Mouse (Mus musculus): ENCODE results near the gene Wdr1. TPM values are rescaled to one million over a fixed set of nuclear protein-coding genes. Genes with fewer than 3 reads are reported as not detected.
"Not testable (repeated sequence)": the region's sequence is repeated elsewhere in the genome, so short reads cannot be mapped to it uniquely, and the experiment has no call there.

Gene Wdr1
- 222 and 245 TPM in 2 replicates for polyA plus RNA-seq (2015; fragmentation: Nextera tagmentation; extraction: Ambion mirVana)

DNA sequence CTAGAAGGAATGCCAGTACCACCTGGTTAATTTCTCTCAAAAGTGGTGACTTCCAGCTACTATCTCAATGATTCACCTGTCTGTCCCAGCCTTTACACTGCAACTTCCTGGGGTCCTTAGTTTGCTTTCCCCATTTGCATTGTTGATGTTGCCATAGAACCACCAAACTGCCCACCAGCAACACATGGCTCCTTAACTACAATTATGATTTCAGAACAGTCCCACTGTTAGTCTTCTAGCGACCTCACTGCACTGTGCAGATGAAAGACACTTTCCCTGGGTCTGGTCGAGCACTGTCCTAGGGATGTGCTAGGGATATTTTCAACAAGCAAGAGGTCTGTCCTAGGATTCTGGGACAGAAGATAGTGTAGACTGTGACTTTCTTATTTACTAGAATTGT is at the start of gene Wdr1:
Gene Wdr1 (minus strand): TSS at position 101 of the 400 bp plus-strand sequence.
- WGBS: 76% methylated on average over 2 of the region's 2 CpGs
- Histone ChIP-seq H3K36me3 (peaks cover 9% of the 10 kb centered on the region), H3K4me2 (peak within 1 kb of the TSS; percentile 83), H3K27ac (peak within 1 kb of the TSS; percentile 99), H3K4me3 (peak within 1 kb of the TSS; percentile 92), H3K27me3 (no peaks in the 10 kb centered on the region), H3K9ac (peak within 1 kb of the TSS; percentile 58), H3K4me1 (peaks cover 30% of the 10 kb centered on the region), H3K9me3 (no peaks in the 10 kb centered on the region)
- no peak for ATAC-seq (ENCODE audit: insufficient number of reproducible peaks, low FRiP score, low TSS enrichment, low read depth)

DNA sequence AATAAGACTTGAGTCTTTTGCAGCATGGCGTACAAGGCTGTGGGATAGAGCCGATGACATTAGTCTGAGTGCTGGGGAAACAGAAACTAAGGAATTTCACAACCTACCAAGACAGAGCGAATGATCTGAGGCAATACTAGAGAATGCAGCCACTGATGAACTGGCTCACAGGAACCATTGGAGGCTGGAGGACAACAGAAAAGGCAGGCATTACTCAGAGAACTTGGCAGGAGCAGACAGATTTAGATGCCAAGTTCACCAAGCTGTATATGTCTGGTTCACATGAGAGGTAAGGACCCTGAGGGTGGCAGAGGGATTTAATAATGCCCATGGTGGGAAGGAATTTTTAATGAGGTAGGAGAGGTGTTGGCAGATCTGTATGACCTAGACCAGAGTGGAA is 48.1 kb upstream of the Wdr1 start:
- 67% methylated on average over 3 of the region's 3 CpGs for WGBS
- ATAC-seq (ENCODE audit: insufficient number of reproducible peaks, low FRiP score, low TSS enrichment, low read depth): peak; percentile 54; the same call in 1 of the 2 replicates
- Histone ChIP-seq H3K9ac (no peak overlapping the region), H3K27ac (no peak overlapping the region), H3K4me3 (no peak overlapping the region), H3K9me3 (no peaks in the 10 kb centered on the region), H3K4me1 (0 out of 2 replicates have a peak, but pooled peaks cover 4% of the 10 kb centered on the region), H3K36me3 (no peaks in the 10 kb centered on the region), H3K4me2 (no peak overlapping the region), H3K27me3 (no peaks in the 10 kb centered on the region)

GRCm38 (mm10) chr5:38608219-38608618 is 45.2 kb upstream of the Wdr1 start:
- not testable (repeated sequence) for H3K36me3 ChIP-seq; H3K27ac ChIP-seq; H3K4me1 ChIP-seq; H3K9ac ChIP-seq; H3K4me3 ChIP-seq; H3K9me3 ChIP-seq; ATAC-seq (ENCODE audit: insufficient number of reproducible peaks, low FRiP score, low TSS enrichment, low read depth); H3K4me2 ChIP-seq; H3K27me3 ChIP-seq
- 87% methylated on average over 4 of the region's 4 CpGs for WGBS

- ATAC-seq (ENCODE audit: insufficient number of reproducible peaks, low FRiP score, low TSS enrichment, low read depth): no peak
- H3K4me2 ChIP-seq: peak overlapping the region; percentile 22; the same call in 1 of the 2 replicates
- 60% methylated on average over 11 of the region's 11 CpGs for WGBS
These were observed 35.8 kb upstream of the Wdr1 start for GRCm38 (mm10) chr5:38598647-38599304.

DNA sequence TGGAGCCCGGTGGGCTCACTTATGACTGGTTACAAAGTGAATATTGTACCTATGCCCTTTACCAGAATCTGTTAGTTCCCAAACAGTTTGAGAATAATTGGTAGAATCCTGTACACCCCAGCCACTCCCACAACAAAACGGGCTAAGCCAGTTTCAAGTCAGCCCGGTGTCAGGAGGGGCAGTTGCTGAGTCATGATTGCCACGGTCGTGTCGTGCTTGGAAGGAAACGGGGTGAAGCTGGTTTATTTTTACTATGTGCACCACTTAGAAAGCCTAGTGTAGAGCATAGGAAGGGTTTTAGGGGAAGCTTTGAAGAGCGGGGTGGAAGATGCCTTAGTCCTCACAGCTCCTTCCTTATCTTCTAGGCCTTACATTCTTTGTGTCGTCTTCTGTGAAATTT is 25.9 kb upstream of the Wdr1 start:
- H3K27me3 ChIP-seq: no peaks in the 10 kb centered on the region
- no peak overlapping the region for H3K9ac ChIP-seq
- no peaks in the 10 kb centered on the region for H3K9me3 ChIP-seq
- H3K4me1 ChIP-seq: no peaks in the 10 kb centered on the region
- no peak for ATAC-seq (ENCODE audit: insufficient number of reproducible peaks, low FRiP score, low TSS enrichment, low read depth)
- no peak overlapping the region for H3K4me2 ChIP-seq
- no peak overlapping the region for H3K4me3 ChIP-seq
- H3K36me3 ChIP-seq: no peaks in the 10 kb centered on the region
- WGBS: 61% methylated on average over 9 of the region's 9 CpGs
- no peak overlapping the region for H3K27ac ChIP-seq

More at GRCm38 (mm10) chr5:38598647-38599304, 35.8 kb upstream of the Wdr1 start:
- Histone ChIP-seq H3K9me3 (no peaks in the 10 kb centered on the region), H3K4me3 (peak overlapping the region; percentile 33), H3K4me1 (no peaks in the 10 kb centered on the region), H3K27ac (peak overlapping the region; percentile 57; the same call in 1 of the 2 replicates), H3K36me3 (no peaks in the 10 kb centered on the region), H3K9ac (no peak overlapping the region), H3K27me3 (no peaks in the 10 kb centered on the region)

- H3K4me2 ChIP-seq: no peak overlapping the region
- no peak overlapping the region for H3K9ac ChIP-seq
- H3K36me3 ChIP-seq: no peaks in the 10 kb centered on the region
- ATAC-seq (ENCODE audit: insufficient number of reproducible peaks, low FRiP score, low TSS enrichment, low read depth): no peak
- H3K9me3 ChIP-seq: no peaks in the 10 kb centered on the region
- no peak overlapping the region for H3K27ac ChIP-seq
- H3K4me3 ChIP-seq: no peak overlapping the region
- H3K27me3 ChIP-seq: no peaks in the 10 kb centered on the region
- 84% methylated on average over 2 of the region's 2 CpGs for WGBS
- no peaks in the 10 kb centered on the region for H3K4me1 ChIP-seq
These were observed 22.4 kb upstream of the Wdr1 start for GRCm38 (mm10) chr5:38585450-38585849.

DNA sequence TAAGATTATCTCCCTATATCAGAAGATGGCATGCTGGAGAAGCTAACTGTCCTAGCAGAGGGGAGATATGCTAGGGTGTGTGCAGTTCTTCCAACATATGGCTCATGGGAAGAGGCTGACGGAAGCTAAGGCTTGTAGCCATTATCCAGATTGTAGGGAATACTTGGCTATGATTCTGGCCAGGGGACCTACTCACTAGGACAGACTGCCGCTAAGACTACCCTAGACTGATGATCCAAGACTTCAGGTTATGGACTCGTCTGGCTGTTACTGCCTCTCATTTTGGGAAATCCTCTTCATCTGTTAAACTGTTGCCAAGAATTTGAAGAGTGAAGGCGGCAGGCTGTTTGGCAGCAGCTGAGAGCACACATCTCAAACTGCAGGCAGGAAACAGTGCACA is 20.0 kb upstream of the Wdr1 start:
- H3K9ac ChIP-seq: no peak overlapping the region
- ATAC-seq (ENCODE audit: insufficient number of reproducible peaks, low FRiP score, low TSS enrichment, low read depth): no peak
- no peak overlapping the region for H3K27ac ChIP-seq
- H3K4me2 ChIP-seq: no peak overlapping the region
- no peaks in the 10 kb centered on the region for H3K4me1 ChIP-seq
- no peaks in the 10 kb centered on the region for H3K27me3 ChIP-seq
- H3K36me3 ChIP-seq: no peaks in the 10 kb centered on the region
- H3K9me3 ChIP-seq: no peaks in the 10 kb centered on the region
- WGBS: 71% methylated on average over 4 of the region's 4 CpGs
- no peak overlapping the region for H3K4me3 ChIP-seq

GRCm38 (mm10) chr5:38580703-38581102 is 17.7 kb upstream of the Wdr1 start:
- Histone ChIP-seq H3K4me1 (no peaks in the 10 kb centered on the region), H3K4me2 (no peak overlapping the region), H3K9ac (no peak overlapping the region), H3K9me3 (no peaks in the 10 kb centered on the region), H3K4me3 (no peak overlapping the region), H3K27me3 (no peaks in the 10 kb centered on the region), H3K27ac (no peak overlapping the region), H3K36me3 (no peaks in the 10 kb centered on the region)
- ATAC-seq (ENCODE audit: insufficient number of reproducible peaks, low FRiP score, low TSS enrichment, low read depth): no peak
- WGBS: 26% methylated on average over 6 of the region's 6 CpGs

DNA sequence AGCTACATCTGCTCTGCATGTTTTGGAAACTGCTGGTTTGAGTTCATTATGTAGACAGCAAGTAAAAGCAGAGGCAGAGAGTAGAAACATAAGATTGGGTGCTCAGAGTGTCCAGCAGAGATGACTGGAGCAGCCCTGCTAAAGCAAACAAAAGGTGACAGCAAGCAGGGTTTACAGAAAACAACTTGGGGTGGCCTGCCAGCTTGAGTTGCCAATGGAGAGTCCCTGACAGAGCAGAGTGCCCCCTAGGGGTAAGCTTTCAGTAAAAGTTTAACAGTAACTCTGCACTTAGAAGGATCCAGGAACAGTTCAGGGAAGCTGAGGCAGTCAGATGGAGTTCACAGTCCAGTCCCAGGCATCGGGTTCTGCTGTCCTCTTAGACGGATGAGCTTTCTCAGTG is 7.9 kb upstream of the Wdr1 start:
- no peak overlapping the region for H3K4me3 ChIP-seq
- H3K4me2 ChIP-seq: no peak overlapping the region
- no peaks in the 10 kb centered on the region for H3K27me3 ChIP-seq
- no peak for ATAC-seq (ENCODE audit: insufficient number of reproducible peaks, low FRiP score, low TSS enrichment, low read depth)
- no peak overlapping the region for H3K27ac ChIP-seq
- H3K9ac ChIP-seq: no peak overlapping the region
- H3K36me3 ChIP-seq: no peaks in the 10 kb centered on the region
- no peaks in the 10 kb centered on the region for H3K4me1 ChIP-seq
- no peaks in the 10 kb centered on the region for H3K9me3 ChIP-seq
- 73% methylated on average over 2 of the region's 2 CpGs for WGBS

- H3K9me3 ChIP-seq: no peaks in the 10 kb centered on the region
- ATAC-seq (ENCODE audit: insufficient number of reproducible peaks, low FRiP score, low TSS enrichment, low read depth): no peak
- no peak overlapping the region for H3K9ac ChIP-seq
- H3K27me3 ChIP-seq: no peaks in the 10 kb centered on the region
- H3K4me2 ChIP-seq: no peak overlapping the region
- no peak overlapping the region for H3K27ac ChIP-seq
- no peaks in the 10 kb centered on the region for H3K4me1 ChIP-seq
- no peak overlapping the region for H3K4me3 ChIP-seq
- H3K36me3 ChIP-seq: no peaks in the 10 kb centered on the region
These were observed 5.6 kb upstream of the Wdr1 start for GRCm38 (mm10) chr5:38568652-38569051.

- Histone ChIP-seq H3K27ac (no peak overlapping the region), H3K27me3 (no peaks in the 10 kb centered on the region), H3K4me2 (no peak overlapping the region), H3K4me1 (peaks cover 16% of the 10 kb centered on the region), H3K9ac (no peak overlapping the region), H3K4me3 (no peak overlapping the region), H3K36me3 (0 out of 2 replicates have a peak, but pooled peaks cover 1% of the 10 kb centered on the region), H3K9me3 (no peaks in the 10 kb centered on the region)
- 55% methylated on average over 6 of the region's 6 CpGs for WGBS
- no peak for ATAC-seq (ENCODE audit: insufficient number of reproducible peaks, low FRiP score, low TSS enrichment, low read depth)
These were observed 1.8 kb upstream of the Wdr1 start for GRCm38 (mm10) chr5:38564831-38565230.

DNA sequence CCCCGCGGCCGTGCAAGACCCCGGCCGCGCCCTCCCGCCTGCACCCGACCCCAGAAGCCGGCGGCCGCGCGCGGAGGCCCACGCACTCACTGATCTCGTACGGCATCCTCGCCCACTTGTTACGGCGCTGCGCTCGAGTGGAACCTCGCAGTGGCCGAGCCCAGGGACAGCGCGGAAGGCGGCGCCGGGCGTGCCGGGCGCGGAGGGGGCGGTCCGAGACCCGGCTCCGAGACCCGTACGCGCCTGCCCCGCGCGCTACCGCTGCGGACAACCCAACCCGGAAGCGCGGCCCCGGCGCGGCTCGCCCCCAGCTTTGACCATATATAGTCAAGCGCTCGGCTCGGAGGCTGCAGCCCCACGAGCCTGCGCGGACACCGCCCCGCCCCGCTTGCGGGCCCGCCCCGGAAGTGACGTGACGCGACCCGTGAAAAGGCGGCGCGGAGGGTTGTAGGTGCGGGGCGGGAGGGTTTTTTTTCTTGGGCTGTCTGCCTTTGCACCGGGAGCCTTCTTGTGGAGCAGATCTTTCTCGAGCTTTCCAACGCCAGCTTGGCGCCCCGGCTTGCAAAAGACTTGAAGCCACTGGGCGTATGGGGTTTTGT is 1.5 kb downstream of the Wdr1 start:
- peak overlapping the region; percentile 99 for H3K27ac ChIP-seq
- H3K4me1 ChIP-seq: peaks cover 38% of the 10 kb centered on the region
- peak overlapping the region; percentile 84 for H3K9ac ChIP-seq
- H3K36me3 ChIP-seq: peaks cover 19% of the 10 kb centered on the region
- ATAC-seq (ENCODE audit: insufficient number of reproducible peaks, low FRiP score, low TSS enrichment, low read depth): peak; percentile 96
- WGBS: under 1% methylated on average over 77 of the region's 79 CpGs
- H3K4me3 ChIP-seq: peak overlapping the region; percentile 92
- H3K9me3 ChIP-seq: no peaks in the 10 kb centered on the region
- no peaks in the 10 kb centered on the region for H3K27me3 ChIP-seq
- peak overlapping the region; percentile 83 for H3K4me2 ChIP-seq
